Mouse (Mus musculus): ENCODE measurements around the gene Hspb6. TPM values are rescaled to one million over a fixed set of nuclear protein-coding genes. Genes with fewer than 3 reads are reported as not detected.

Gene Hspb6
- polyA plus RNA-seq, 1 experiment = 72.1 TPM

Other genes with a start within 250 kb of the Hspb6 start
- 102 and 105 TPM in 2 replicates for gene Alkbh6, start 243.5 kb upstream of the Hspb6 start, polyA plus RNA-seq (2012; rRNA removed)
- gene Syne4, start 237.4 kb upstream of the Hspb6 start, polyA plus RNA-seq (2012; rRNA removed) = 5.4 and 7.2 TPM in 2 replicates
- gene E130208F15Rik, start 230.4 kb upstream of the Hspb6 start, polyA plus RNA-seq (2012; rRNA removed) = 1.1 and 1.7 TPM in 2 replicates
- 16.8 and 17.2 TPM in 2 replicates for gene Sdhaf1, start 228.3 kb upstream of the Hspb6 start, polyA plus RNA-seq (2012; rRNA removed)
- 2.6 and 3.8 TPM in 2 replicates for gene Lrfn3, start 189.4 kb upstream of the Hspb6 start, polyA plus RNA-seq (2012; rRNA removed)
- gene Tyrobp, start 138.4 kb upstream of the Hspb6 start, polyA plus RNA-seq (2012; rRNA removed) = 156 and 182 TPM in 2 replicates
- 6.8 and 10.8 TPM in 2 replicates for gene Hcst, start 132.3 kb upstream of the Hspb6 start, polyA plus RNA-seq (2012; rRNA removed)
- 1.8 and 2.6 TPM in 2 replicates for gene Nfkbid, start 130.4 kb upstream of the Hspb6 start, polyA plus RNA-seq (2012; rRNA removed)
- 2.5 and 5.4 TPM in 2 replicates for gene Aplp1, start 106.6 kb upstream of the Hspb6 start, polyA plus RNA-seq (2012; rRNA removed)
- not detected in 2 replicates for gene Kirrel2, start 94.5 kb upstream of the Hspb6 start, polyA plus RNA-seq (2012; rRNA removed)
- gene Nphs1, start 93.9 kb upstream of the Hspb6 start, polyA plus RNA-seq (2012; rRNA removed) = not detected in 2 replicates
- 0.19 and 0.20 TPM in 2 replicates for gene Prodh2, start 58.6 kb upstream of the Hspb6 start, polyA plus RNA-seq (2012; rRNA removed)
- gene Arhgap33, start 17.1 kb upstream of the Hspb6 start, polyA plus RNA-seq (2012; rRNA removed) = 9.3 and 13.5 TPM in 2 replicates
- 13.3 and 13.9 TPM in 2 replicates for gene Proser3, start 121 bp downstream of the Hspb6 start, polyA plus RNA-seq (2012; rRNA removed)
- 28.9 and 31.8 TPM in 2 replicates for gene Lin37, start 7.7 kb downstream of the Hspb6 start, polyA plus RNA-seq (2012; rRNA removed)
- gene U2af1l4, start 11.1 kb downstream of the Hspb6 start, polyA plus RNA-seq (2012; rRNA removed) = 46.8 and 55.9 TPM in 2 replicates
- 1.4 and 1.6 TPM in 2 replicates for gene Gm49396, start 11.2 kb downstream of the Hspb6 start, polyA plus RNA-seq (2012; rRNA removed)
- 134 and 146 TPM in 2 replicates for gene Psenen, start 11.4 kb downstream of the Hspb6 start, polyA plus RNA-seq (2012; rRNA removed)
- gene Igflr1, start 13.2 kb downstream of the Hspb6 start, polyA plus RNA-seq (2012; rRNA removed) = 4.0 and 5.0 TPM in 2 replicates
- 37.4 and 45.6 TPM in 2 replicates for gene Kmt2b, start 36.5 kb downstream of the Hspb6 start, polyA plus RNA-seq (2012; rRNA removed)
- gene Zbtb32, start 46.7 kb downstream of the Hspb6 start, polyA plus RNA-seq (2012; rRNA removed) = 1.8 and 2.1 TPM in 2 replicates
- 128 and 176 TPM in 2 replicates for gene Upk1a, start 60.7 kb downstream of the Hspb6 start, polyA plus RNA-seq (2012; rRNA removed)
- 518 and 792 TPM in 2 replicates for gene Cox6b1, start 74.0 kb downstream of the Hspb6 start, polyA plus RNA-seq (2012; rRNA removed)
- gene Etv2, start 83.7 kb downstream of the Hspb6 start, polyA plus RNA-seq (2012; rRNA removed) = not detected in 2 replicates
- 46.1 and 54.3 TPM in 2 replicates for gene Rbm42, start 98.1 kb downstream of the Hspb6 start, polyA plus RNA-seq (2012; rRNA removed)
- gene Haus5, start 112.8 kb downstream of the Hspb6 start, polyA plus RNA-seq (2012; rRNA removed) = 8.6 and 9.7 TPM in 2 replicates
- 0.41 and 0.46 TPM in 2 replicates for gene Pmis2, start 119.4 kb downstream of the Hspb6 start, polyA plus RNA-seq (2012; rRNA removed)
- gene 2200002J24Rik, start 146.7 kb downstream of the Hspb6 start, polyA plus RNA-seq (2012; rRNA removed) = 0.66 and 1.5 TPM in 2 replicates
- 80.5 and 104 TPM in 2 replicates for gene Atp4a, start 160.0 kb downstream of the Hspb6 start, polyA plus RNA-seq (2012; rRNA removed)
- 216 and 270 TPM in 2 replicates for gene Tmem147, start 177.4 kb downstream of the Hspb6 start, polyA plus RNA-seq (2012; rRNA removed)
- gene Gapdhs, start 191.5 kb downstream of the Hspb6 start, polyA plus RNA-seq (2012; rRNA removed) = 22.6 and 32.2 TPM in 2 replicates
- gene Sbsn, start 199.3 kb downstream of the Hspb6 start, polyA plus RNA-seq (2012; rRNA removed) = 3.8 and 4.7 TPM in 2 replicates
- 11.1 and 17.7 TPM in 2 replicates for gene Dmkn, start 211.6 kb downstream of the Hspb6 start, polyA plus RNA-seq (2012; rRNA removed)
- 1.5 TPM in 1 of 2 replicates, not detected in the other for gene Krtdap, start 235.7 kb downstream of the Hspb6 start, polyA plus RNA-seq (2012; rRNA removed)